Mouse (Mus musculus) cerebellum, adult 2 months (tissue): ENCODE measurements at regions not wholly inside any gene's neighbourhood (a gene's known extent, or its start where the extent isn't known, plus 50 kb on each side); places are given as distances from the start of the nearest gene placed in this dataset.

Experiments
- CTCF ChIP-seq: fragments of 200-500 bp; IDR thresholded peaks from 2 replicates; pipeline ENCODE4 v1.5.1; 2011; ENCODE audit warnings: low read depth, mild to moderate bottlenecking, control low read depth, low read length, moderate library complexity, borderline replicate concordance; ENCODE audit not compliant: insufficient read depth
- POLR2A ChIP-seq: fragments of 200-500 bp; IDR thresholded peaks from 2 replicates; pipeline ENCODE4 v1.6.1; 2011; ENCODE audit warnings: low read length, control low read depth, borderline replicate concordance; ENCODE audit not compliant: insufficient read depth

DNA sequence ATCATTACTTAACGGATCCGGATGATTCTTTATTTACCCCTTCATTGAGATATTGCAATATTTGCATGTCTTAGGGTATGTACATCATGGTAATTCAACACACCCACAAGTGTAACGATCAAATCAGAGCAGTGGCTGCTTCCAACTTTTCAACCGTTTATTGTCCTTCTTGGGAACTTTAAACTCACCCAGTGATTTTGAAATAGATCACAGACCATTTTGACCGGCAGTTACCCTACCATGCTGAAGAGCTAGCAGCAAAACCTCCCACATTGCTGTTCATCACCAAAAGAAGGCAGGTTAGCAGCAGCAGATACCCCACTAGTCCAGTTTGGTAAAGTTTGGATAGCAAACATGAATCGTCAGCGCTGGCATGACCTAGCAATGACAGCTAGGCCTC, 130.2 kb upstream of the Nfe2l3 start:
- no peak for TF ChIP-seq POLR2A
- TF ChIP-seq CTCF: no peak
